Mouse (Mus musculus) E14TG2a.4 (cell line): Measurements from ENCODE around the gene Slc35g3.
A peak's percentile ranks its signal among the peaks of the same experiment; 100 is the strongest.

ENCODE experiments used
- H3K27me3 ChIP-seq: 2 replicates; pipeline ENCODE4 v1.6.1; 2014; ENCODE audit warnings: low read length, control low read depth; ENCODE audit not compliant: insufficient read depth
- H3K36me3 ChIP-seq: 2 replicates; pipeline ENCODE4 v1.6.1; 2014; ENCODE audit warnings: low read length, control low read depth; ENCODE audit not compliant: insufficient read depth
- H3K4me1 ChIP-seq: replicated peaks from 2 replicates; pipeline ENCODE4 v1.6.1; 2014; ENCODE audit warnings: low read depth, low read length, control low read depth
- H3K4me3 ChIP-seq: replicated peaks from 2 replicates; pipeline ENCODE4 v1.5.1; 2014; ENCODE audit warnings: mild to moderate bottlenecking, low read length
- H3K9me3 ChIP-seq: 2 replicates; pipeline ENCODE4 v1.6.1; 2014; ENCODE audit warnings: low read length, control low read depth
- CTCF ChIP-seq: conservative IDR thresholded peaks from 2 replicates; pipeline ENCODE4 v1.5.1; 2014; ENCODE audit warnings: low read length
- NANOG ChIP-seq: IDR thresholded peaks from 2 replicates; pipeline ENCODE4 v1.6.1; 2014; ENCODE audit warnings: borderline replicate concordance, low read length, mixed read lengths
- POU5F1 ChIP-seq: IDR thresholded peaks from 2 replicates; pipeline ENCODE4 v1.6.1; 2014; ENCODE audit warnings: low read length, borderline replicate concordance

The Slc35g3 gene

DNA sequence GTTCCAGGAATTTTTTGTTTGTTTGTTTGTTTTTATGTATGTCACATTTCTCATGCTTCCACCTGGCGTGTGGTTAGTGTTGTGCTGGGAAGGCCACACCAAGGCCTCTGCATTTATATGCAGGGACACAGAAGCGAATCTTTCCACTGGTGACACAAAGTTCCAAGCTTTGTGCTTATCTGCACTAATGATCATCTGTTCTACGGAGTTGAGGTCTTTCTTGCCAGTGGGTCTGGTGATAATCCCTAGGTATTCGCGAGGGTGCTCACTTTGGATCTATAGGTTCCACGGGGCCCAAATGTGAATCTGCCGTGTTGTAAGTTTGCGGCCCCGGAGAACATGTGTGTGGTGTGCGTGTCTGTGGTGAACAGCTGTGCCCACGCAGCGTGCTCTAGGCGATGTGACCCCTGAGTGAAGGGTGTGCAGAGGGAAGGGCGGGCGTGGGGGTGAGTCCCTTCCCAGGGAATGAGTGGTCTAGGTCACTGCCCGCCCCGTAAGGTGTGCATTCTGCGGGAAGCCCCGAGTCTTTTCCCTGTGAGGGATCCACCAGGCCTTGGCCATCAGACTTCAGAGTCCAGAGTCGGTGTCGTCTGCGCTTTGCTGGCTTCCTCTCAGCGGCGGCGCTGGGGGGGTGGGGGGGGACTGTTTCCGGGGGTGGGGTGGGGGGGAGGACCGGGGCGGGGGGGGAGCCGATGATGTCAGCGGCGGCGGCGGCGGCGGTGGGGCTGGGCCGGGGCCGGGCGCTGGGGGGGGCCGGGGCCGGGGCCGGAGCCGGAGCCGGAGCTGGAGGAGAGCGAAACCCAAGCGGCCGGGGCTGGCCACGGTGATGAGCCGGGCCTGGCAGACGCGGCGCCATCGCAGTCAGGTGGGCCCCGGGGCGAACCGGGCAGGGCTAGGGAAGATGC is 3.7 kb upstream of the Slc35g3 start, which contains the start of gene Zbtb4:
TSS of gene Zbtb4 (plus strand) at position 692 of the 905 bp plus-strand sequence.
- TF ChIP-seq CTCF = no peak
- TF ChIP-seq NANOG = no peak
- TF ChIP-seq POU5F1 = no peak
- peak within 1 kb of the TSS; percentile 89 for H3K4me3 ChIP-seq
- no peaks in the 10 kb centered on the region for H3K9me3 ChIP-seq
- H3K4me1 ChIP-seq = peaks cover 46% of the 10 kb centered on the region
- H3K36me3 ChIP-seq = no peaks in the 10 kb centered on the region; the same call in 1 of the 2 replicates
- H3K27me3 ChIP-seq = peaks cover 29% of the 10 kb centered on the region

DNA sequence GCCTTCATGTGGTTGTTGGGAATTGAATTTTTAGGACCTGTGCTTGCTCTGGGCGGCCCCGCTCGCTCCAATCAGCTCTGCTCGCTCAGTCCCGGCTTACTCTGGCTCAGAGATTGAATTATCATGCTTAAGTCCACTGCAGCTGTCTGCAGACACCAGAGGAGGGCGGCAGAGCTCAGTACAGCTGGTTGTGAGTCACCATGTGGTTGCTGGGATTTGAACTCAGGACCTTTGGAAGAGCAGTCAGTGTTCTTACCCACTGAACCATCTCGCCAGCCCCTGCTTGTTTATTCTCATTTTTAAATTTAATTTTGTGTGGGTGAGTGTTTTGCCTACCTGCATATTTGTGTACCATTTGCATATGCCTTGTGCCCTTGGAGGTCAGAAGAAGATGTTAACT is 1.8 kb upstream of the Slc35g3 start:
- Histone ChIP-seq H3K4me3 (no peak overlapping the region), H3K36me3 (no peaks in the 10 kb centered on the region), H3K9me3 (no peaks in the 10 kb centered on the region), H3K27me3 (peaks cover 16% of the 10 kb centered on the region; the same call in 1 of the 2 replicates), H3K4me1 (peaks cover 59% of the 10 kb centered on the region)
- TF ChIP-seq NANOG (no peak), POU5F1 (no peak), CTCF (peak; percentile 17)

DNA sequence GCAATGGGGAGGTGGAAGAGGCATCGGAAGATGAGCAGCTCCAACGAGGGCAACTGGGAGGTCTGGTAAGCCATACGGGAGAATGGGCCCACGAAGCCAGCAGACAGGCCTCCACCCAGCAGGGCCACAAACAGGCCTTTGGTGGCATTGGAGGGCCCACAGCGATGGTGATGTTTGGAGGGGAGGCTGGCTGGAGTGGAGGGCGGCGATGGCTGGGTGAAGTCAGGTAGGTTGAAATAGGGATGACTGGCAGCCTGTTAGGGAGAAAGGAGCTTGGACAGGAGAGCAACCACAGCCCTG is 917 bp downstream of the Slc35g3 start:
- Histone ChIP-seq H3K4me1 (peaks cover 59% of the 10 kb centered on the region), H3K9me3 (no peaks in the 10 kb centered on the region), H3K36me3 (peaks cover 18% of the 10 kb centered on the region), H3K27me3 (peaks cover 3% of the 10 kb centered on the region; the same call in 1 of the 2 replicates), H3K4me3 (peak overlapping the region; percentile 88; the same call in 1 of the 2 replicates)
- TF ChIP-seq NANOG (no peak), POU5F1 (no peak), CTCF (no peak)

DNA sequence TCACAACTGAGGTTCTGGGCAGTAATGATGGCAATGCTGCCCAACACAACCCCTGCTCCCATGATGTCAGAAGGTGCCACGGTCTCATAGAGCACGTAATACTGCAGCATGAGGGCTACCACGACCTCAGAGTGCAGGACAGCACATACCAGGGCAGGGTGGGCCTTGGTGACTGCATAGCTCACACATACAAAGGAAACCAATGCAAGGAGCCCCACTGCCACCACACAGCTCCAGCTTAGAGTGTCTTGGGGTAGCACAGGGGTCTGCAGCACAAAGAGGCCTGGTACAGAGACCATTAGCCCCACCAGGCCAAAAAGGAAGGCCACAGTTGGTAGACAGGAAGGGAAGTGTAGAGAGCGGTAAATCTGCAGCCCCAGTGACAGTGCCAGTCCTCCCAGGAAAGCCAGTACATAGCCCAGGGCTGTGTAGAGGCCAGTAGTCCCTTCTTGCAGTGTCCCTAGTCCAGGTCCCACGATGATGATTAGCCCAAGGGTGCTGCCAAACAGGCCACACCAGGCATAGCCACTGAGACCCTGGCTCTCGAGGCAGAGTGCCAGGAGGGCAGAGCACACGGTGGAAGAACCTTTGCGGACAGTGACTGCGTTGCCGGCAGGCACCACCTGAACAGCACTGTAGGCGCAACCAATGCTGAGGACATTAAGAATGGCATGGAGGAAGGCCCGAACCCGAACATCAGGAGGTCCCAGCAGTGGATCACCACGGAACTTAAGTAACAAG is 1.4 kb downstream of the Slc35g3 start:
- Histone ChIP-seq H3K4me1 (peaks cover 62% of the 10 kb centered on the region), H3K9me3 (no peaks in the 10 kb centered on the region), H3K27me3 (peaks cover under 1% of the 10 kb centered on the region; the same call in 1 of the 2 replicates), H3K4me3 (peak overlapping the region; percentile 88), H3K36me3 (peaks cover 24% of the 10 kb centered on the region)
- no peak for TF ChIP-seq NANOG
- no peak for TF ChIP-seq POU5F1
- no peak for TF ChIP-seq CTCF

DNA sequence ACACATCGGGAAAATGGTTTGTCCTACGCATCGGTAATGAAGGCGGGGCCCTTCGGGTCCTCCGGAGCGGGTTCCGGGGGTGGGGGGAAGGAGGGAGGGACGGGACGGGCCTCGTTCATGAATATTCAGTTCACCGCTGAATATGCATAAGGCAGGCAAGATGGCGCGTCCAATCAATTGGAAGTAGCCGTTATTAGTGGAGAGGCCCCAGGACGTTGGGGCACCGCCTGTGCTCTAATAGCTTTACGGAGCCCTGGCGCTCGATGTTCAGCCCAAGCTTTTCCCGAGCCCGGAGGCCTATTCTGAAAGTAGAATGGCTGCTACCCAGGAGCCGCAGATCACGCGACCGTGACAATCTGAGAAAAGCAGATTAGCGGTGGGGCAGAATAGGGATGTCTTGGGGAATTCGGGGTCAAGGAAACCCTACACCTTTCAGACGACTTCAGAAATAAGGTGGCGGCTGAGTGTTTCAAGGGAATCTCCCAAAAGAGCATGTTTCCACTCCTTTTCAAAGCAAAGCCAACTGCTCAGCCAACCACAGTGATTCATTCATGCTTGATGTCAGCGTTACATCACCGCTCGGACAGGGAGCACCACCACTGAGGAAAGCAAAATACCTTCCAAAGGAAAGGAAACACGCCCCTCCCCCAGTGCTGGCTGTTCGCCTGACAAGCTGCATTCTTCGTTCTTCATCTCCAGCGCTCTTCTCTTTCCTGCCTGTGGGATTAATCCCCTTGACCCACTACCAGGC is 2.6 kb downstream of the Slc35g3 start:
- Histone ChIP-seq H3K9me3 (no peaks in the 10 kb centered on the region), H3K27me3 (no peaks in the 10 kb centered on the region), H3K4me1 (peaks cover 61% of the 10 kb centered on the region), H3K36me3 (peaks cover 27% of the 10 kb centered on the region), H3K4me3 (peak overlapping the region; percentile 88)
- no peak for TF ChIP-seq CTCF
- TF ChIP-seq POU5F1 = peak; percentile 64; the same call in 1 of the 2 replicates
- no peak for TF ChIP-seq NANOG

DNA sequence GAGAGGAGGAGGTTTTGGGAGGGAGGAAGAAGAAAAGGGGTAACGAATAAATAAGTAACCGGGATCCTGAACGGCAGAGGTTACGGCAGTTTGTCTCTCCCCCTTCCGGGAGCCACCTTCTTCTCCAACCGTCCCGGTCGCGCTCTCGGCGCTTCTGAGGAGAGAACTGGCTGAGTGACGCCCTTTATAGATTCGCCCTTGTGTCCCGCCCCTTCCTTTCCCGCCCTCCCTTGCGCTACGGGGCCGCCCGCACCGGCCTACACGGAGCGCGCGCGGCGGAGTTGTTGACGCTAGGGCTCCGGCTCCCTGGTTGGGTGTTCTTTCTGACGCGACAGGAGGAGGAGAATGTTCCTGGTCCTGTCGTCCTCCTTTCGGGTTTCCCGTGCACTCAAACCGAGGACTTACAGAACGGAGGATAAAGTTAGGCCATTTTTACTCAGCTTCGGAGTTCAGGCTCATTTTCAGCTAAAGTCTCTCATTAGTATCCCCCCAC is 3.2 kb downstream of the Slc35g3 start, which contains the start of gene Polr2a:
TSS of gene Polr2a (minus strand) at position 160 of the 493 bp plus-strand sequence.
- peaks cover 30% of the 10 kb centered on the region for H3K36me3 ChIP-seq
- H3K4me3 ChIP-seq = peak within 1 kb of the TSS; percentile 88
- peaks cover 66% of the 10 kb centered on the region for H3K4me1 ChIP-seq
- H3K9me3 ChIP-seq = no peaks in the 10 kb centered on the region
- no peaks in the 10 kb centered on the region for H3K27me3 ChIP-seq
- TF ChIP-seq NANOG = no peak
- no peak for TF ChIP-seq POU5F1
- TF ChIP-seq CTCF = no peak

DNA sequence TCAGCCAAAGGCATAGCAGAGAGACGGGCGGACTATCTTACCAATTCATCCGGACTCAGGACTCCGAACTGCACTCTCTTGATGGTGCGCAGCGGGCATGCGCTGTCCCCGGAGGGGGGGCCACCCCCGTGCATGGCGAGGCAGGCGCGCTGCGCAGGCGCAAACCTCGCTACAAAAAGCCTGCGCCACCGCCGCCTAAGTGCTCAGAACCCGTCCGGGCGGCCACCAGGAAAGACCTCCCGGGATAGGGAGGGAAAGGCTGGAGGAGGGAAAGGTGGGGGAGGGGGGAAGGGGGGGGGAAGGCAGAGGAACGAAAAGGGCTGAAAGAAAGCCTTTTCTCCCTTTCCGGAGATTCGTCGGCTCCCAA is 3.7 kb downstream of the Slc35g3 start:
- Histone ChIP-seq H3K36me3 (peaks cover 33% of the 10 kb centered on the region), H3K9me3 (no peaks in the 10 kb centered on the region), H3K27me3 (no peaks in the 10 kb centered on the region), H3K4me1 (peaks cover 70% of the 10 kb centered on the region), H3K4me3 (peak overlapping the region; percentile 88)
- TF ChIP-seq POU5F1 = no peak
- no peak for TF ChIP-seq CTCF
- no peak for TF ChIP-seq NANOG

DNA sequence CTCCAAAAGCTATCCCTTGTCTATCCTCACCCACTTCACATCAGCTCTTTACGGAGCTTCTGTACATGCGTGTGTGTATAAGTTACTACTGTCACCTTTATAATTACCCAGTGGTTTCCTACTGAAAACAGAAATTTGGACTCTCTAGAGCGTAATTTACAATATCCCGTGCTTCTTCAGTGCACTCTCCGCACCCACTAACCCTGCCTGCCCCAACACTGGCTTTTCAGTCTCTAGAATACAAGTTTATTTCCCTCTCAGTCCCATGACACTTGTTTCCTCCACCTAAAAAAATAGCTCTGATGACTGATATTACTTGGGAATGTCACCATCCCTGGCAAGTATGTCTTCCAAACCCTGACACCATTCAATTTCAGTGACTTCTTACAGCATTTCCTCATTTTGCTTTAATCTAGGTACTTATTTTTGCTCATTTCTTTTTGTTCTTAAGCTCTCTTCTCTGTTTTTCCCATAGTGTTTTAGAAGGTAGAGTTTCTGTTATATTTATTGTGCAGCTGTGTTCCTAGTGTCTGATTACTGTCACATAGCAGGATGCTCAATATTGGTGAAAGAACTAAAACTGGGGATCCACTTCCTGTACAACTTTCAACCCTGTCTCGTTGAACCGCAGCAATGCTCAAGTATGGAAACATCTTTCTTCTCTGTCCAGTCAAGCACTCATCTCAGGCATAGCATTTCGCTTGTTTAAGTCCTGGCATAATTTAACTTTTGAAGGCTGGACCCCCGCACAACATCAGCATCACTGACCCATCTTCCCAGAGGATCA is 4.3 kb downstream of the Slc35g3 start:
- peak overlapping the region; percentile 88 for H3K4me3 ChIP-seq
- TF ChIP-seq NANOG (no peak), POU5F1 (no peak), CTCF (no peak)

More for the DNA sequence above, 4.3 kb downstream of the Slc35g3 start:
- H3K9me3 ChIP-seq = no peaks in the 10 kb centered on the region
- H3K4me1 ChIP-seq = peaks cover 76% of the 10 kb centered on the region
- peaks cover 39% of the 10 kb centered on the region for H3K36me3 ChIP-seq
- H3K27me3 ChIP-seq = no peaks in the 10 kb centered on the region
